Mouse (Mus musculus): Measurements from ENCODE around the gene Add3. TPM values are rescaled to one million over a fixed set of nuclear protein-coding genes. Genes with fewer than 3 reads are reported as not detected.

Gene Add3
- polyA plus RNA-seq, 1 experiment from 2014 or later: 55.4 TPM

DNA sequence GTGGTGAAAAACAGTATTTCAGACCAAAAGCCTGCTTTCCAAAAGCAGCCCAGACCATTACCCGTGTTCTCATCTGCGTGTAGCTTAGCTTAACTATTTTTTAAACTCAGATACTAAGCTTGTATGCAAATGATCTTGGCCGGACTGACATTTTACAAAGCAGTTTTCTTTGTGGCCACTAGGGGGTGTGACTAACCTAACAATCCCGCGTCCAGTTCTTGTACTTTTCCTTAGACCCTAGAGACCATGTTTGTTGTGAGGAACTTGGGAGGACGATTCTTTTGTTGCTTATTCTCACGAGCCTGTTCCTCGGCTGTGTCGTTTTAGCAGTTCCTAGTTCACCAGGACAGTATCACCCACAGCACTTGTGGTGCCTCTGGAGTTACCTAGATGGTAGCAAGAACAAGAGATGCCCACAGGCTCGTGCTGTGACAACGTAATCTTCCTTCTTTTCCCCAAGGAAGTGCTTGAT lies 107.8 kb downstream of the Add3 start:
- Histone ChIP-seq H3K27me3 (ENCODE audit: poor library complexity, severe bottlenecking) (no peaks in the 10 kb centered on the region), H3K4me3 (no peak overlapping the region), H3K4me1 (peaks cover 3% of the 10 kb centered on the region; the same call in 1 of the 2 replicates), H3K9me3 (no peaks in the 10 kb centered on the region), H3K36me3 (replicated peaks) (peaks cover 21% of the 10 kb centered on the region), H3K27ac (peak overlapping the region; percentile 77)
- peak; percentile 48 for DNase-seq (ENCODE audit: extremely low spot score, low spot score)
- 23% methylated on average over 11 of the region's 11 CpGs for WGBS

DNA sequence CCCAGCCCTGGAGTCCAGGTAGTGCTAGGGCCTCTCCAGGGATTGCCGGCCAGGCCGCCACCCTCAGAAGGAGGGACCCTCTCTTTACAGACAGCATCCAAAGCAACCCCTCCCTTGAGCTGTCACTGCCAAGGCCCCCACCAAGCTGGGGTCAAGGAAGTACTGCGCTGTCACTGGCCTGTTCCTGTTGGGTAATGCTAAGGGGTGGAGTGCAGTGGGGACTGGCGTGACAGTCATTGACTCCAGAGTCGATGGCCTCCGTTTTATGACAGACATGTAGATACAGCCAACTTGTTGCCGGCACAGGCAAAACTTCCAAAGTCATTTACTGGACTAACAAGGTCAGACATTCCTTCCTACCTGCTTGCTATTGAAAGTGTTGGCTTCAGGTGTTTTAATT lies 110.8 kb downstream of the Add3 start:
- peaks cover 3% of the 10 kb centered on the region; the same call in 1 of the 2 replicates for H3K4me1 ChIP-seq
- H3K27me3 ChIP-seq (ENCODE audit: poor library complexity, severe bottlenecking): no peaks in the 10 kb centered on the region
- H3K27ac ChIP-seq: no peak overlapping the region
- 92% methylated on average over 7 of the region's 7 CpGs for WGBS
- no peak for DNase-seq (ENCODE audit: extremely low spot score, low spot score)
- H3K4me3 ChIP-seq: no peak overlapping the region
- H3K36me3 ChIP-seq (replicated peaks): no peaks in the 10 kb centered on the region; the same call in 1 of the 2 replicates
- H3K9me3 ChIP-seq: no peaks in the 10 kb centered on the region

DNA sequence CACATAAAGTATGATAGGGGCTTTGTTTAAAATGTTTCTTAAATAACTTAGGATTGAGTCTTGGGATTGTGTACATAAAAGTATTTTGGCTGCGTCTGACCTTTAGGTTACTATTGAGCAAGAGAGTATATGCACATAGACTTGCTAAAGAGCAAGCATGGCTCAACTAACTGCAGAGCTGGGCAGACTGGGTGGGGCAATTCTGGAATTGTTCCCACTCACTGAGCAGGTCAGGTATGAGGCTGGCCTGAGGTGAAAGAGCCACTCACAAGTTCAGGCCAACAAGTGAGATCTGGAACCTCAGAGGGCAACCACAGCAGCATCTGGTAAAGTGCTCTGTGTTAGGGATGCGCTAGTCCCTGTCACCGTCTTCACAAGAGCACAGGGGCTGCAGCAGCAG lies 111.4 kb downstream of the Add3 start:
- no peak overlapping the region for H3K27ac ChIP-seq
- H3K27me3 ChIP-seq (ENCODE audit: poor library complexity, severe bottlenecking): no peaks in the 10 kb centered on the region
- no peaks in the 10 kb centered on the region; the same call in 1 of the 2 replicates for H3K36me3 ChIP-seq (replicated peaks)
- 91% methylated on average over 3 of the region's 3 CpGs for WGBS
- H3K4me3 ChIP-seq: no peak overlapping the region
- no peak for DNase-seq (ENCODE audit: extremely low spot score, low spot score)
- peaks cover 3% of the 10 kb centered on the region; the same call in 1 of the 2 replicates for H3K4me1 ChIP-seq
- H3K9me3 ChIP-seq: no peaks in the 10 kb centered on the region

DNA sequence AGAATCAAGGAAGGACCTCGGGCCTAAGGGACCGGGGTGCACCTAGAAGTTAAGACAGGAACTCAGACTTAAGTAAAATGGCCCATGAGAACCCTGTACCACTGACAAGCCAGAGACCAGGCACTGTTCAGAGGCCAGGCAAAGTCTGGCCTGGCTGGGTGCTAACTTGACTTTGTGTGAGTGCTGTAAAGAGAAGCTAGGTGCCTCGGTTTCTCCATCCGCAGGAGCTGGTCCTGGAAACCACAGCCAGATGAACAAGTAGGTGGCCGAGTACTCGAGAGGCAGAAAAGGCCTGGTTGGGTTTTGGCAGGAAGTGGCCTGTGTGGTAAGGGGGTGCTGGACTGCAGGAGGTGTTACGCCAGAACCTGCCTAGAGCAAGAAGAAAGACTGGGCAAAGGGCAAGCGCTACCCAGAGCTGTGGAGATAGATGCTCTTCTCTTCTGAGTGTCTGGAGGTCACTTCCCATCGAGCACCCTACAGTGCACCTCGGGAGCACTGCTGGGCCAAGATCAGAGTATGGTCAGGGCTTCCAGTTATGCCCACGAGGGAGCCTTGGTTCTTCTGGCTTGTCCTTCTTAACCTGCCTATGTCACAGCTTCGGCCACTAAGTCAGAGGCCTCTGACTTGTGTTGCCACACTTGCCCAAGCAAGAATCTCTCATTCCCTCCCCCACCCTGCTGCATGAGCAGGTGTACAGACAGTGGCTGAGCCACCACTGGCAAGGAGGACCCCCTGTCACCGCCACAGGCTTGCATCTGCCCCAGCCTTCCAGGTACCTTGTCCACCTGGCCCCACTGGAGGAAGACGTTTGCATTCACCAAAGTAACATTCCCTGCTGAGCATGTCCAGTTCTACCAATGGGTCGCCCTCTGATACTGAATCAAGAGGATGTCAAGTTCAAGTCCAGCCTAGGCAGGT lies 112.1 kb downstream of the Add3 start:
- WGBS: 87% methylated on average over 15 of the region's 15 CpGs
- no peaks in the 10 kb centered on the region for H3K27me3 ChIP-seq (ENCODE audit: poor library complexity, severe bottlenecking)

DNA sequence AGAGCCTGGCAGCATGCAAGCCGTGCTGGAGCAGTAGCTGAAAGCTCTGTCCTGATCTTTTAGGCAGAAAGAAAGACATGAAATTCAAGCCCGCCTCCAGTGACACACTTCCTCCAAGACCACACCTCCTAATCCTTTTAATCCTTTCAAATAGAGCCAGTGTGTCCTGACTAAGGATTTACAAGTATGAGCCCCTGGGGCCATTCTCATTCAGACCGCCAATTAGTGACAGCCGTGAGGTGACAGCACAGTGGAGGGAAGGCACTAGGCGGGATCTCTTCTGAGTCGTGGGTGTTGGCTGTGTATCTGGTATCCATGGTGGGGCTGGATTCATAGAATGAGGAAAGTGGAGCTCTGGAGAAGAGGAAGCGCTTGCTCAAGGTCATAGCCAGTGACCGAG lies 116.1 kb downstream of the Add3 start:
- peaks cover 8% of the 10 kb centered on the region for H3K4me1 ChIP-seq
- DNase-seq (ENCODE audit: extremely low spot score, low spot score): no peak
- H3K4me3 ChIP-seq: no peak overlapping the region
- no peak overlapping the region for H3K27ac ChIP-seq
- H3K9me3 ChIP-seq: no peaks in the 10 kb centered on the region
- H3K36me3 ChIP-seq (replicated peaks): no peaks in the 10 kb centered on the region
- H3K27me3 ChIP-seq (ENCODE audit: poor library complexity, severe bottlenecking): no peaks in the 10 kb centered on the region
- 78% methylated on average over 8 of the region's 8 CpGs for WGBS

More for the DNA sequence above, 112.1 kb downstream of the Add3 start:
- Histone ChIP-seq H3K4me3 (no peak overlapping the region), H3K4me1 (peaks cover 3% of the 10 kb centered on the region; the same call in 1 of the 2 replicates), H3K36me3 (replicated peaks) (no peaks in the 10 kb centered on the region; the same call in 1 of the 2 replicates), H3K9me3 (no peaks in the 10 kb centered on the region), H3K27ac (no peak overlapping the region)
- no peak for DNase-seq (ENCODE audit: extremely low spot score, low spot score)

DNA sequence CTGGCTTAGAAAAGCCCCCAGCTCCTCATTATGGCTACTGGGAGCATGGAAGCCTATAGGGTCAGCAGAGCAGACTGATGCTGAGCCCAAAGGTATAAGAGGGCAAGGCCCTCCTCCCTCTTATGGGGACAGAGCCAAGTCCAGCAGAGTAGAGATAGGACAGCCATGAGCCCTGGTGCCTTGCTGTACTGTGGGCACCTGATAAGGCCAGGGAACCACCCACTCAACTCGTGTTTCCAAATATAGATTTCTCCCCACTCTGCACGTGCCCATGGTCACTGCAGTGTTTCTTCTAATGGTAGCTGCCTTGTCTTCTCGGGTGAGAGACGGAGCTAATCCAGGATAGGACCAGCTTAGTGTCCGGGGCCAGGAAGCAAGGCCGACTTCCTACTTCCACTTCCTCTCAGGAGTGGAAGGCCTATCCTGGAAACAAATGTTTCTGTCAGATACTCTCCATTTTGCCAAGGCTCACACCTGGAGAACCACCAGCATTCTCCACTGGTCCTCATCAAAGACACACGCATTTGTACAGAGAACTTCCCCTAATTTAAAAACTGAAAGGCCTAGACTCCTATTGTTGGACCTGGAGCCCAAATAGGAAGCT lies 116.8 kb downstream of the Add3 start:
- no peaks in the 10 kb centered on the region for H3K36me3 ChIP-seq (replicated peaks)
- peak overlapping the region; percentile 44 for H3K27ac ChIP-seq
- 88% methylated on average over 7 of the region's 7 CpGs for WGBS
- no peak for DNase-seq (ENCODE audit: extremely low spot score, low spot score)
- H3K4me1 ChIP-seq: peaks cover 8% of the 10 kb centered on the region
- no peak overlapping the region for H3K4me3 ChIP-seq
- no peaks in the 10 kb centered on the region for H3K27me3 ChIP-seq (ENCODE audit: poor library complexity, severe bottlenecking)
- no peaks in the 10 kb centered on the region for H3K9me3 ChIP-seq

DNA sequence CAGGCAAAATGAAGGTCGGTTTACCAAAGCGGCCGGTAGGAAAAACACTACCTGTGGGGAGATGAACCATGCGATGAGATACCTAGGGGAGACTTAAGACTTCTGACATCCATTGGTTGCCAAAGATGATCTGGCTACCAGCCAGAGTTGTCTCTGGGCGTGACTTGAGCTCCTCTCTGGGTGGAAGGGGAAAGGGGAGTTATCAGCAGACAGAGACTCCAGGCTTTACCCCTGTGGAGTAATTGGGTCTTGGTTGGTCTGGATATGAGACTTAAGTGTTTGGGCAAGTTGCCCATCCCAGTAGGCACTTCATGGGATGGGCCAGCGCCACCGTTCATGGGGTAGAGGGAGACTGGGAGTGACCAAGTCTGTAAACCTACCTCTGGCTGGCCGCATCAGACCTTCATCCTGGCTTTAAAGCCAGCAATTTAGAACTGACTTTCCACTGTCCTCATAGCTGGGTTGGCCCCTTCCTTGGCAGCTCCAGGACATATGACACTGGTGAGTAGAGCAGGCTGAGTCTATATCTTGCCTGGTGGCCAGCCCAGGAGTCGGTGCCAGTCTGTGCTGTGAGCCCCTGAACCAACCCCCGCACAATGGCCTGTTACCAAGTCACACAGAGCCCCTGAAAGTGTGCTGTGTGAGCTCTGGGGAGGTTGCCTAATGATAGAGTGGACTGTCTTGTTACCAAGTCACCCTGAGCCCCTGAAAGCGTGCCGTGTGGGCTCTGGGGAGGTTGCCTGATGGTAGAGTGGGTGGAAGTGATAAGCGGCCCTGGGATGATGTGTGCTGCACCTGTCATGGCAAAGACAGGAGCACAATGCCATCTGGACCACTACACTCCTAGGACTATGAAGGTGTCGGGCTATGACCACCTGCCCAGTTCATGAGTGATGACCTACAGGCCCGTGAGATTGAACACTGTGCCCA lies 117.7 kb downstream of the Add3 start:
- DNase-seq (ENCODE audit: extremely low spot score, low spot score): no peak
- peaks cover 1% of the 10 kb centered on the region; the same call in 1 of the 2 replicates for H3K27me3 ChIP-seq (ENCODE audit: poor library complexity, severe bottlenecking)
- H3K27ac ChIP-seq: peak overlapping the region; percentile 44; the same call in 1 of the 2 replicates
- H3K36me3 ChIP-seq (replicated peaks): no peaks in the 10 kb centered on the region
- peaks cover 8% of the 10 kb centered on the region for H3K4me1 ChIP-seq
- H3K4me3 ChIP-seq: no peak overlapping the region
- 94% methylated on average over 15 of the region's 15 CpGs for WGBS
- H3K9me3 ChIP-seq: no peaks in the 10 kb centered on the region

DNA sequence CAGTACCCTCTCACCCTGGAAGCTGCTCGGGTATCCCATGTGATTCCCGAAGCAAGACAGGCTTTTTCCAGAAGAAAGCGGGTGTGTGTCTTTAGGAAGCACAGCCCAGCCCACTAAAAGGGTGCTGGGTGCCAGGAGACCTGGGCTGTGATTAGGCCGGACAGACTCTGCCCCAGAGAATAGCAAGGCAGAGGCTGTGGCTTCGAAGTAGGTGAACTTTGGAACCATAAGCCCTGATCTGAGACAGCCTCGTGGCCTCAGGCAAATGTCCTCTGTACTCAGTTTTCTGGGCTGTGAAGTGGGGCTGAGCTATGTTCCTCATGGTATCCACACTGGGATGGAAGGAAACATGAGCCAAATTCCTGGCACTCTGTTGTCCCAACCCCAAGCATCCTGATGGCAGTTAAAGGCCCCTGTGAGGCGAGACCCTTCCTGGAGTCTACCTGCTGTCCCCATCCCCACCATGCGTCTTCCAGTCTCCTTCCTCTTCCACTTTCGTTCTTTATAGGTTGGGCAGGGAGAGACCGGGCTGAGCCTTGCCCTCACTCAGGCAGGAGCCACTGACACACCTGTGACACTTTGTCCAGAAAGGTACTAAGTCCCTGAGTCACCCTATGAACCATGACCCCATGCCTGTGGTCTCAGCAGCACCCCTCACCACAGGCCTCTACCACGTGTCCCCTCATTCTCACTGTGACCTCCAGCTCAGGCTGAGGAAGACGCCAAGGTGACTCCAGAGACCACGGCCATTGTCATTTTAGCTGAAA lies 118.7 kb downstream of the Add3 start:
- H3K9me3 ChIP-seq: no peaks in the 10 kb centered on the region
- peaks cover 3% of the 10 kb centered on the region; the same call in 1 of the 2 replicates for H3K27me3 ChIP-seq (ENCODE audit: poor library complexity, severe bottlenecking)
- H3K36me3 ChIP-seq (replicated peaks): no peaks in the 10 kb centered on the region
- peak overlapping the region; percentile 53 for H3K27ac ChIP-seq
- peaks cover 13% of the 10 kb centered on the region for H3K4me1 ChIP-seq
- no peak overlapping the region for H3K4me3 ChIP-seq
- no peak for DNase-seq (ENCODE audit: extremely low spot score, low spot score)
- WGBS: 89% methylated on average over 13 of the region's 13 CpGs

DNA sequence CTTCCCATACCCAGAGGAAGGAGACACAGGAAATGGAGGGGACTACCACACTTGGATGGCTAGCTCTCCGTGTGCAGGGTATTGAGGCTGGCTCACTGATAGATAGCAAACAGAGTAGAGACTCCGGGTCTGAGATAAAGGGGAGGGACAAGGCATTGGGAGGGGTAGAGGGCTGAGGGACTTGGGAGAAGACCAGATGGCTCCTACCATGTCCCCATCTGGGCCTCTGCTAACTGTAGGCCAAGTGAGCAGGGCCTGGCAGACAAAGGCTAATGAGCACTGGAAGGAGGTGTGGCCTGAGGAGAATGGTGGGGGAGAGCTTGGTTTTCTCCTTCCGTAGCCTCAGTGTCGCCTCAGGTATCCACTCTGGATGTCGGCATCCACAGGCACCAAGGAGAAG lies 119.3 kb downstream of the Add3 start:
- Histone ChIP-seq H3K4me3 (no peak overlapping the region), H3K4me1 (peaks cover 19% of the 10 kb centered on the region), H3K36me3 (replicated peaks) (no peaks in the 10 kb centered on the region), H3K27me3 (ENCODE audit: poor library complexity, severe bottlenecking) (peaks cover 3% of the 10 kb centered on the region; the same call in 1 of the 2 replicates), H3K27ac (peak overlapping the region; percentile 53), H3K9me3 (no peaks in the 10 kb centered on the region)
- no peak for DNase-seq (ENCODE audit: extremely low spot score, low spot score)
- WGBS: 76% methylated on average over 5 of the region's 5 CpGs

DNA sequence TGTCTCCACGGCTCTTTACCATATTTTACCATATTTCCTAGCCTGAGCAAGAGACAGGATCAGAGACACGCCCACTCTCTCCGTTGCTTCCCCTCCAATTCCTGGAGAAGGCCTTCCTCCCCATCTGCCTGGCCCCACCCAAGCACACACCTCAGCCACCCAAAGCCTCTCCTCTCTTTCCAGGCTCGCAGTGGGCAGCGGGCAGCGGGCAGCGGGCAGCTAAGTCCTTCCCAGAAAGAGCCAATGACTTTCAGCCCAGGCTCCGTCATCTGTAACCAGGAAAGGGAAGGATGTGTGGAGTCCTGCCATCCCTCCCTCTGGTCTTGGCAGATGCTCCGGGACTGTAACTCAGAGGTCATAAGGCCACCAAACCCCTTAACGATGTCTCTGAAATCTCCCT lies 120.0 kb downstream of the Add3 start:
- H3K27ac ChIP-seq: no peak overlapping the region
- H3K36me3 ChIP-seq (replicated peaks): no peaks in the 10 kb centered on the region
- peaks cover 26% of the 10 kb centered on the region for H3K4me1 ChIP-seq
- WGBS: 82% methylated on average over 10 of the region's 10 CpGs
- H3K9me3 ChIP-seq: no peaks in the 10 kb centered on the region
- peaks cover 3% of the 10 kb centered on the region; the same call in 1 of the 2 replicates for H3K27me3 ChIP-seq (ENCODE audit: poor library complexity, severe bottlenecking)
- H3K4me3 ChIP-seq: no peak overlapping the region
- DNase-seq (ENCODE audit: extremely low spot score, low spot score): no peak

DNA sequence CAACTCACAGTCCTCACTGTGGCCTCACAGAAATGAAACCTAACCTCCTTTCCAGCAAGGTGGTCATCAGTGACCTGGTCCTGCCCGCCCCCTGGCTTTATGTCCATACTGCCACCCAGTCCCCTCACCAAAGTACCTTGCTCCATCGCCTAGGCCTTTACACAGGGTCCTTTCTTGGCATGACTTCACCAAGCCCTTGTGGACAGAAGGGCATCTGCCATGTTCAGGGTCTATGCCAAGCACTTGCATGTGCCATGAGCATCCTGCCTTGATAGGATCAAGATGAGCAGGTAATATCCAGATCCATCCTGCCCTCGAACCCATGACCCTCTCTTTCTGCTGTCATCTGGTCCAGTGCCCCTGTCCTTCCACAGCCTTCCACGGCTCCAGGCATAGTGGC lies 120.6 kb downstream of the Add3 start:
- H3K27ac ChIP-seq: no peak overlapping the region
- DNase-seq (ENCODE audit: extremely low spot score, low spot score): no peak
- peaks cover 3% of the 10 kb centered on the region; the same call in 1 of the 2 replicates for H3K27me3 ChIP-seq (ENCODE audit: poor library complexity, severe bottlenecking)
- no peaks in the 10 kb centered on the region for H3K9me3 ChIP-seq
- H3K4me1 ChIP-seq: peaks cover 32% of the 10 kb centered on the region
- 93% methylated on average over 4 of the region's 4 CpGs for WGBS
- no peak overlapping the region for H3K4me3 ChIP-seq
- H3K36me3 ChIP-seq (replicated peaks): no peaks in the 10 kb centered on the region

All from forebrain, embryonic 10.5 days (tissue).